Mouse (Mus musculus) hindbrain, embryonic 14.5 days (tissue): ENCODE measurements around the gene Gm3336. TPM values are rescaled to one million over a fixed set of nuclear protein-coding genes. Genes with fewer than 3 reads are reported as not detected.

ENCODE experiments used
- ATAC-seq: fragments of 200-750 bp; cut with Nextera tagmentation; 2 replicates; pipeline ENCODE4 v1.8.0; 2017; ENCODE audit warnings: moderate number of reproducible peaks, mild to moderate bottlenecking, moderate TSS enrichment, moderate library complexity; ENCODE audit not compliant: low FRiP score
- DNase-seq: peaks from one replicate; pipeline ENCODE4 v3.0.0-alpha.2; 2015; ENCODE audit warnings: low spot score
- H3K27ac ChIP-seq: fragments of 300-500 bp; sonication (generic); 2 replicates; pipeline ENCODE4 v1.5.1; 2014; ENCODE audit warnings: mild to moderate bottlenecking, moderate library complexity
- H3K27me3 ChIP-seq: fragments of 300-500 bp; sonication (generic); 2 replicates; pipeline ENCODE4 v1.6.1; 2014; ENCODE audit warnings: mild to moderate bottlenecking, low read length, mixed read lengths; ENCODE audit not compliant: control insufficient read depth, insufficient read depth
- H3K36me3 ChIP-seq: fragments of 300-500 bp; sonication (generic); replicated peaks from 2 replicates; pipeline ENCODE4 v1.6.1; 2014; ENCODE audit not compliant: control insufficient read depth, insufficient read depth
- H3K4me1 ChIP-seq: fragments of 300-500 bp; sonication (generic); replicated peaks from 2 replicates; pipeline ENCODE4 v1.6.1; 2014; ENCODE audit warnings: antibody characterized with exemption, low read length, mixed read lengths; ENCODE audit not compliant: control insufficient read depth, insufficient read depth
- H3K4me2 ChIP-seq: fragments of 300-500 bp; sonication (generic); replicated peaks from 2 replicates; pipeline ENCODE4 v1.6.1; 2014; ENCODE audit warnings: mild to moderate bottlenecking, moderate library complexity
- H3K4me3 ChIP-seq: fragments of 300-500 bp; sonication (generic); replicated peaks from 2 replicates; pipeline ENCODE4 v1.5.1; 2014; ENCODE audit warnings: mild to moderate bottlenecking, low read length
- H3K9ac ChIP-seq: fragments of 300-500 bp; sonication (generic); 2 replicates; pipeline ENCODE4 v1.6.1; 2014
- H3K9me3 ChIP-seq: fragments of 300-500 bp; sonication (generic); 2 replicates; pipeline ENCODE4 v1.6.1; 2016; ENCODE audit warnings: low read length; ENCODE audit not compliant: control insufficient read depth
- WGBS: fragments of 180-500 bp; shearing (Covaris S2); extraction: QIAGEN DNeasy Blood & Tissue Kit; methylation state at CpG from one replicate; pipeline ENCODE4 v1.1.7; 2014; 5-methylcytosine and 5-hydroxymethylcytosine counted together
- polyA plus RNA-seq: library from polyadenylated mRNA; unstranded; fragments of >200 nt; fragmentation: Nextera tagmentation; extraction: Ambion mirVana; gene quantifications from 2 replicates; pipeline ENCODE4 v1.2.1, GENCODE M21; 2014

The Gm3336 gene
- not detected in 2 replicates for polyA plus RNA-seq

- Histone ChIP-seq H3K4me1 (no peaks in the 10 kb centered on the region), H3K4me3 (no peak within 1 kb of the TSS), H3K9me3 (no peaks in the 10 kb centered on the region), H3K4me2 (no peak within 1 kb of the TSS), H3K36me3 (no peaks in the 10 kb centered on the region), H3K9ac (no peak within 1 kb of the TSS), H3K27ac (no peak within 1 kb of the TSS), H3K27me3 (no peaks in the 10 kb centered on the region)
- 3% methylated on average over 19 of the region's 19 CpGs for WGBS
- no peak for DNase-seq
- ATAC-seq = peak; percentile 21; the same call in 1 of the 2 replicates
Measured at GRCm38 (mm10) chr8:70718297-70718696, at the start of gene Gm3336. Gene Gm3336 (plus strand): TSS chr8:70718543.

DNA sequence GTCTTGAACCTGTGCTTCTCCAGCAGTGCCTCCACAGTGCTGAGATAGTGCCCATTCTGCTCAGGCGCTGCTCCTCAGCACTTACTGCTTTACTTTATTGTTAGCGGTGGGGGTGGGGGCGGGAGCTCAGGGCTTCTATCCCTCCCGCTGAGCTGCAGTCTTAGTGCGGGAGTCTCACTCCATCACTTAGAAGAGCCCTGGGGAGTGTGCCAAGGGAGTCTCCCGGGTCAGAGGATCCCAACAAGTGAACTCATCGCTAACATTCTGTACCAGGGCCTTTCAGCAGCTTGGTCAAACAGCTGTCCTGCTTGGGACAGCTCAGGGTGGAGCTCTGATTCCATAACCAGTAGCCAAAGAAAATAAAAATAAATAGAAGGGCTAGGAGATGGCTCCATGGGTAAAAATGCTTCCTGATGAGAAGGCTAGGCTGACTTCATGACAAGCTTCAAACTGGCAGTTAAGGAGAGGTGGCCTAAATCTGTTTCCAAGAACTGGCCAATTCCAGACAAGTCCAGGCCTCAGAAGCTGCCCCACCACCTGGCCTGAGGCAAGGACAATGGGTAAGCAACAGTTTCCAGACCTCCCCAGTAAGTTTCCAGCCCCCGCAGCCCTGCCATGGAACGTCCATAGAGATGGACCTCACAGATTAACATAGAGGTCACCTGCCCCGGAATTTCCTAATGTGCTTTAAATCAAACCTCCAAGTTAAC lies 46.6 kb upstream of the Gm3336 start:
- no peaks in the 10 kb centered on the region for H3K9me3 ChIP-seq
- ATAC-seq (no peak), DNase-seq (no peak)
- no peaks in the 10 kb centered on the region for H3K27me3 ChIP-seq
- no peak overlapping the region for H3K9ac ChIP-seq
- H3K4me1 ChIP-seq = peaks cover 8% of the 10 kb centered on the region
- H3K4me2 ChIP-seq = no peak overlapping the region
- H3K36me3 ChIP-seq = 0 out of 2 replicates have a peak, but pooled peaks cover 6% of the 10 kb centered on the region
- H3K4me3 ChIP-seq = no peak overlapping the region
- peak overlapping the region; percentile 98 for H3K27ac ChIP-seq
- 65% methylated on average over 10 of the region's 10 CpGs for WGBS

DNA sequence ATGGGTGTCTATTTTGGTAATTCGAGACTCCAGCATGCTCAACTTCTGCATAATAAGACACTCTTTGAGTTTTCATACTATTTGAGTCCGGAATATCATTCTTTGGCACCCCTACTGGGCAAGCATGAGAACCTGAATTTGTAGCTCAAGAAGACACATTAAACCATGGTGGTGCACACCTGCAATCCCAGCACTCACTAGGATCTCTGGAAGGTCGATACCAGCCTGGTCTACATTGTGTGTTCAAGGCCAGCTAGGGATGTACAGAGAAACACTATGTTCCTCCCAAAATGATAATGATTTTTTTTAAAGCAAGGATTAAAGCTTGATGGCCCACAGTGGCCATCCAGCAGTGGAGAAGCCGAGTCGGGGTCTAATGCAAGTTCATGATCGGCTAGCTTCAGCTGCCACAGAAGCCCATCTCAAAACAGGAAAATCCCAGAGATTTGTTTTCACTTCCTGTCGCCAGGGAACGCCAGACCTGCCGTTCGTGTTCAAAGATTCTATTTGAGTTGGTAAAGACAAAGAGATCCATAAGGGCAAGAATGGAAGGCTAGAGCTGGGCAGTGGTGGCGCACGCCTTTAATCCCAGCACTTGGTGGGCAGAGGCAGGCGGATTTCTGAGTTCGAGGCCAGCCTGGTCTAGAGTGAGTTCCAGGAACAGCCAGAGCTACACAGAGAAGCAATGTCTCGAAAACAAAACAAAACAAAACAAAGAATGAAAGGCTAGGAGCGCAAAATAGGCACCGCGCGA lies 45.8 kb upstream of the Gm3336 start:
- DNase-seq = no peak
- Histone ChIP-seq H3K4me3 (peak overlapping the region; percentile 66), H3K9me3 (no peaks in the 10 kb centered on the region), H3K27ac (peak overlapping the region; percentile 98), H3K27me3 (no peaks in the 10 kb centered on the region), H3K36me3 (0 out of 2 replicates have a peak, but pooled peaks cover 6% of the 10 kb centered on the region), H3K9ac (peak overlapping the region; percentile 64), H3K4me2 (peak overlapping the region; percentile 80), H3K4me1 (peaks cover 8% of the 10 kb centered on the region)
- 36% methylated on average over 19 of the region's 19 CpGs for WGBS
- peak; percentile 38; the same call in 1 of the 2 replicates for ATAC-seq

DNA sequence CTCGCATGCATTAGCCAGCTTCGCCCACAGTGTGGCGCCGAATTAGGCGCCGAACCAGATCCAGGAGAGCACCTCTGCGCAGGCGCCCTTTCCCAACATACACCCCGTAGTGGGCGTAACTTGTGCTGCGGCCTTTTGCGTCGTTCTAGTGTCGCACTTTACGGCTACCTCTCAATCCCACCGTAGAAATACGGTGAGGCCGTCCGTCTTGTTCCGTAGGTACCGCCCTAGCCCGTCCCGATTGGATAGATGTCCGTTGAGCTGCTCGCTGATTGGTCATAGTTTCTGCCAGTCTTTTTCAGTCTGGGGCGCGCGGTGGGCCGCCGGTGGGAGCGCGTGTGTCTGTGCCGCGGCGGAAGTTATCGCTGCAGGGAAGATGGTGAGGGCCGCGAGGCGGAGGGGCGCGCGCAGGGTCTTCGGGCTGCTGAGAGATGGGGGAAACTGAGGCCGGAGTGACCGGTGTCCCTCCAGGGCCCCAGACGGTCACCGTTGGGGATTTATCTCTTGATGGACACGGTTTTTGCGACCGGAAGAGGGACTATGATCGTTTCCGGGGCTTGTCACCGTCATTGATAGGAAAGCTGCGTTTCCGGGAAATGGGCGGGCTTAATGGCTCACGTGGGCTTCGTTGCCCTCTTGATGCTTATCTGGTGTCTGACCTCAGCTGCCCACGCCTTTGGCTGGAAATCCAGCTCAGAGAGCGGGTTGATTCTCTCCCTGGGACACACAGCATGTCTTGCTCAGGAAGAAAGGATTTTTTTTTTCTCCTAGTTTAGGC lies 45.1 kb upstream of the Gm3336 start, which contains the start of gene Lsm4:
Gene Lsm4 (plus strand): TSS at position 170 of the 778 bp plus-strand sequence.
- ATAC-seq = peak; percentile 98
- H3K4me1 ChIP-seq = peaks cover 8% of the 10 kb centered on the region
- no peaks in the 10 kb centered on the region for H3K9me3 ChIP-seq
- peak within 1 kb of the TSS; percentile 98 for H3K27ac ChIP-seq
- H3K36me3 ChIP-seq = peaks cover 6% of the 10 kb centered on the region; the same call in 1 of the 2 replicates
- peak within 1 kb of the TSS; percentile 80 for H3K4me2 ChIP-seq
- no peaks in the 10 kb centered on the region for H3K27me3 ChIP-seq
- WGBS = under 1% methylated on average over 60 of the region's 60 CpGs
- H3K4me3 ChIP-seq = peak within 1 kb of the TSS; percentile 66
- H3K9ac ChIP-seq = peak within 1 kb of the TSS; percentile 75
- peak; percentile 99 for DNase-seq

GRCm38 (mm10) chr8:70674109-70674508 lies 44.2 kb upstream of the Gm3336 start:
- Histone ChIP-seq H3K9ac (peak overlapping the region; percentile 75), H3K36me3 (peaks cover 13% of the 10 kb centered on the region), H3K9me3 (no peaks in the 10 kb centered on the region), H3K4me3 (peak overlapping the region; percentile 66), H3K4me2 (peak overlapping the region; percentile 80), H3K27me3 (no peaks in the 10 kb centered on the region), H3K4me1 (peaks cover 8% of the 10 kb centered on the region), H3K27ac (peak overlapping the region; percentile 98)
- DNase-seq (no peak), ATAC-seq (no peak)
- 90% methylated on average over 3 of the region's 3 CpGs for WGBS

GRCm38 (mm10) chr8:70674716-70675115 lies 43.6 kb upstream of the Gm3336 start:
- Histone ChIP-seq H3K4me2 (no peak overlapping the region), H3K4me1 (peaks cover 8% of the 10 kb centered on the region), H3K27me3 (no peaks in the 10 kb centered on the region), H3K9ac (0 out of 2 replicates have a peak overlapping the region, but pooled peaks have one; percentile 75), H3K4me3 (no peak overlapping the region), H3K9me3 (no peaks in the 10 kb centered on the region), H3K36me3 (peaks cover 18% of the 10 kb centered on the region), H3K27ac (no peak overlapping the region)
- DNase-seq = no peak
- WGBS = 86% methylated on average over 4 of the region's 4 CpGs
- ATAC-seq = no peak

- Histone ChIP-seq H3K4me2 (no peak overlapping the region), H3K4me1 (peaks cover 8% of the 10 kb centered on the region), H3K9me3 (no peaks in the 10 kb centered on the region), H3K36me3 (peaks cover 18% of the 10 kb centered on the region), H3K27ac (no peak overlapping the region), H3K27me3 (no peaks in the 10 kb centered on the region), H3K9ac (no peak overlapping the region), H3K4me3 (no peak overlapping the region)
- 100% methylated on average over 1 of the region's 1 CpGs for WGBS
- ATAC-seq (no peak), DNase-seq (no peak)
Measured at GRCm38 (mm10) chr8:70675336-70675735, 43.0 kb upstream of the Gm3336 start.

DNA sequence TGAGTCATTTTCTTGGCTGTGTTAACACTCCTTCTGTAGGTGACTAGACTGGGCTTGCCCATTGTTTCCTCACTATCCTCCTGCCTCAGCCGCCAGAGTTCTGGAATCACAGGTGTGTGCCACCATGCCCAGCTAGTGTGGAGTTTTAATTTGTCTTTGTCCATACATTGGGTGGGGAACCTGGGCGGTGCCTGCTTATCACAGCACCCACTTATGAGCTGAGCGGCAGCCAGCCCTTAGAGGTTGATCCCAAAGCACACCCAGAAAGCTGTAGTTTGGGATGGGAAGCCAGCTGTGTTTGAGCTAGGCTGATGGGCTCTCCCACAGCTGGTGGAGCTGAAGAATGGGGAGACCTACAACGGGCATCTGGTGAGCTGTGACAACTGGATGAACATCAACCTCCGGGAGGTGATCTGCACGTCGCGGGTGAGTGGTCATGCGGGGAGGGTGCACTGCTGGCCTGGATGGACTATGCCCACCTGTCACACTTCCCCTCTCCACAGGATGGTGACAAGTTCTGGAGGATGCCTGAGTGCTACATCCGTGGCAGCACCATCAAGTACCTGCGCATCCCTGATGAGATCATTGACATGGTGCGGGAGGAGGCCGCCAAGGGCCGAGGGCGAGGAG lies 40.8 kb upstream of the Gm3336 start:
- Histone ChIP-seq H3K4me3 (no peak overlapping the region), H3K27ac (no peak overlapping the region), H3K36me3 (peaks cover 18% of the 10 kb centered on the region), H3K4me1 (peaks cover 8% of the 10 kb centered on the region), H3K9me3 (no peaks in the 10 kb centered on the region), H3K9ac (no peak overlapping the region), H3K27me3 (no peaks in the 10 kb centered on the region), H3K4me2 (no peak overlapping the region)
- ATAC-seq (no peak), DNase-seq (no peak)
- 94% methylated on average over 15 of the region's 15 CpGs for WGBS
